Mouse (Mus musculus): ENCODE measurements around the gene Oaz3. TPM values are rescaled to one million over a fixed set of nuclear protein-coding genes. Genes with fewer than 3 reads are reported as not detected.

Oaz3 gene
- polyA plus RNA-seq (2012; ENCODE audit: low replicate concordance) = not detected in 2 replicates

GRCm38 (mm10) chr3:94443597-94443964, at the start of gene Oaz3:
TSS of gene Oaz3 (minus strand) at chr3:94443915.

GRCm38 (mm10) chr3:94480291-94480884, 36.7 kb upstream of the Oaz3 start, which contains the start of gene Riiad1:
TSS of gene Riiad1 (minus strand) at chr3:94480341.

GRCm38 (mm10) chr3:94477981-94478422, 34.3 kb upstream of the Oaz3 start, which contains the start of gene Celf3:
TSS of gene Celf3 (plus strand) at chr3:94478295.

GRCm38 (mm10) chr3:94442951-94443596, 641 bp downstream of the Oaz3 start, which contains the start of gene Mrpl9:
TSS of gene Mrpl9 (plus strand) at chr3:94443318.

GRCm38 (mm10) chr3:94413031-94413679, 30.6 kb downstream of the Oaz3 start, which contains the start of gene Tdrkh:
TSS of gene Tdrkh (plus strand) at chr3:94413273.

GRCm38 (mm10) chr3:94398217-94398616, 45.5 kb downstream of the Oaz3 start, which contains the start of gene Lingo4:
TSS of gene Lingo4 (plus strand) at chr3:94398517.

Other genes with a start within 250 kb of the Oaz3 start
- not detected in 2 replicates for gene Gm5286, start 247.2 kb downstream of the Oaz3 start, polyA plus RNA-seq (2012; ENCODE audit: low replicate concordance)
- not detected in 2 replicates for gene Gm4778, start 179.9 kb downstream of the Oaz3 start, polyA plus RNA-seq (2012; ENCODE audit: low replicate concordance)
- 0.41 TPM in 1 of 2 replicates, not detected in the other for gene Them4, start 133.8 kb downstream of the Oaz3 start, polyA plus RNA-seq (2012; ENCODE audit: low replicate concordance)
- gene Them5, start 101.8 kb downstream of the Oaz3 start, polyA plus RNA-seq (2012; ENCODE audit: low replicate concordance) = not detected in 2 replicates
- not detected in 2 replicates for gene C2cd4d, start 81.5 kb downstream of the Oaz3 start, polyA plus RNA-seq (2012; ENCODE audit: low replicate concordance)
- gene Rorc, start 71.1 kb downstream of the Oaz3 start, polyA plus RNA-seq (2012; ENCODE audit: low replicate concordance) = not detected in 2 replicates
- gene Lingo4, start 45.4 kb downstream of the Oaz3 start, polyA plus RNA-seq (2012; ENCODE audit: low replicate concordance) = 0.08 and 0.12 TPM in 2 replicates
- gene Tdrkh, start 30.6 kb downstream of the Oaz3 start, polyA plus RNA-seq (2012; ENCODE audit: low replicate concordance) = 0.62 and 1.2 TPM in 2 replicates
- gene Mrpl9, start 597 bp downstream of the Oaz3 start, polyA plus RNA-seq (2012; ENCODE audit: low replicate concordance) = 64.0 and 64.6 TPM in 2 replicates
- gene Celf3, start 34.4 kb upstream of the Oaz3 start, polyA plus RNA-seq (2012; ENCODE audit: low replicate concordance) = 0.59 TPM in 1 of 2 replicates, not detected in the other
- not detected in 2 replicates for gene Riiad1, start 36.4 kb upstream of the Oaz3 start, polyA plus RNA-seq (2012; ENCODE audit: low replicate concordance)
- gene Snx27, start 138.8 kb upstream of the Oaz3 start, polyA plus RNA-seq (2012; ENCODE audit: low replicate concordance) = 6.8 and 8.7 TPM in 2 replicates
- not detected in 2 replicates for gene Gm10972, start 199.2 kb upstream of the Oaz3 start, polyA plus RNA-seq (2012; ENCODE audit: low replicate concordance)
- gene Tuft1, start 215.0 kb upstream of the Oaz3 start, polyA plus RNA-seq (2012; ENCODE audit: low replicate concordance) = 0.71 and 1.3 TPM in 2 replicates
- 1.2 TPM in 1 of 2 replicates, not detected in the other for gene Selenbp2, start 249.6 kb upstream of the Oaz3 start, polyA plus RNA-seq (2012; ENCODE audit: low replicate concordance)

All from leukemia stem cell, adult 10-12 weeks (primary cell).